8 mouse cellular contexts compared by ENCODE assay signal in the genomic region with DNA sequence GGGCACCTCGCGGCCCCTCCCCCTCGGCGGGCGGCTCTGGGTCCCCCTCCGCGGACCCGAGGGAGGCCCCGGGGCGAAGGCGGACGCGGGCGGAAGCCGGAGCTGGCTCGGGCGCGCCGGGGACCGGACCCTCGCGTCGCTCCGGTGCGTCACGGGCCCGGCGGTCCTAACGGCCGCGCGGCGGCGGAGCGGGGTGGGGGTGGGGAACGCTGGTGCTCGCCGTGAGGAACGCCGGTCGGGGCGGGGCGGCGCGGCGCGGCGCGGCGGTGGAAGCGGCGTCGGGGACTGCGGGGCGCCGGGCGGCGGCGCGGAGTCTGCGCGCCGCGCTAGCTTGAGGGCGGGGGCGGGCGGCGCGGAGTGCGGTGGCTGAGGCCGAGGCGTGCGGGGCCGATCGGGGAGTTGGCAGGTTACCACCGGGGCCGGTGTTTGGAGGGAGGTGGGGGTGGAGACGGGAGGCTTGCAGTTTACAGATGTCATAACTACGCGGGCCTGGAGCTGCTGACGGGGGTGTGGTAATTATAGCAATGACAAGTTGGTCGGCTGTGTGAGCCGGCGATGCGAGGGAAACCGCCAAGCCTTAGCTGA. TPM values are rescaled to one million over a fixed set of nuclear protein-coding genes. Genes with fewer than 3 reads are reported as not detected.
A peak's percentile ranks its signal among the peaks of the same experiment; 100 is the strongest.
DNase-seq lines count a peak whose midpoint lies in the region; ATAC-seq and TF ChIP-seq lines count a peak whose summit lies in the region.

No protein-coding gene starts in this region.

- peak overlapping the region; percentile 75 for H3K4me2 ChIP-seq in intestine, embryonic 16.5 days (ENCODE audit: low read depth, low read length)

- H3K36me3 ChIP-seq in intestine, embryonic 16.5 days (ENCODE audit: control insufficient read depth, insufficient read depth, low read length) = no peaks in the 10 kb centered on the region
- H3K36me3 ChIP-seq in midbrain, embryonic 10.5 days = peaks cover 3% of the 10 kb centered on the region; the same call in 1 of the 2 replicates
- no peaks in the 10 kb centered on the region for H3K36me3 ChIP-seq in small intestine, adult 2 months (ENCODE audit: control insufficient read depth, insufficient read depth, low read length)

- no peaks in the 10 kb centered on the region for H3K27me3 ChIP-seq in intestine, embryonic 16.5 days (replicated peaks; ENCODE audit: control insufficient read depth, insufficient read depth, low read length)
- no peaks in the 10 kb centered on the region for H3K27me3 ChIP-seq in midbrain, embryonic 10.5 days (ENCODE audit: low read depth, poor library complexity, severe bottlenecking)
- no peaks in the 10 kb centered on the region for H3K27me3 ChIP-seq in small intestine, adult 2 months (ENCODE audit: control insufficient read depth, insufficient read depth, low read length)

- H3K27ac ChIP-seq in intestine, embryonic 16.5 days (ENCODE audit: low read length) = peak overlapping the region; percentile 98
- peak overlapping the region; percentile 98 for H3K27ac ChIP-seq in midbrain, embryonic 10.5 days (replicated peaks)
- H3K27ac ChIP-seq in small intestine, adult 2 months (ENCODE audit: insufficient read depth, low read depth, low read length) = peak overlapping the region; percentile 92

- peaks cover 9% of the 10 kb centered on the region for H3K4me1 ChIP-seq in intestine, embryonic 16.5 days (ENCODE audit: control insufficient read depth, insufficient read depth, low read length)
- H3K4me1 ChIP-seq in midbrain, embryonic 10.5 days = peaks cover 16% of the 10 kb centered on the region
- peaks cover 2% of the 10 kb centered on the region; the same call in 1 of the 2 replicates for H3K4me1 ChIP-seq in small intestine, adult 2 months (ENCODE audit: control insufficient read depth, insufficient read depth, insufficient read length, low read length)

- no peaks in the 10 kb centered on the region for H3K9me3 ChIP-seq in intestine, embryonic 16.5 days (ENCODE audit: control insufficient read depth, low read length)
- H3K9me3 ChIP-seq in midbrain, embryonic 10.5 days (replicated peaks) = peaks cover 3% of the 10 kb centered on the region

- TF ChIP-seq POLR2A in small intestine, adult 2 months (IDR thresholded peaks at IDR 0.05; ENCODE audit: low read depth, low read length) = no peak

- no peak for TF ChIP-seq CTCF in small intestine, adult 2 months (IDR thresholded peaks at IDR 0.05; ENCODE audit: extremely low read depth, insufficient read length, insufficient replicate concordance, low read depth, low read length)

- under 1% methylated on average over 43 of the region's 86 CpGs for WGBS in intestine, embryonic 16.5 days
- 1% methylated on average over 74 of the region's 86 CpGs for WGBS in midbrain, embryonic 10.5 days
- under 1% methylated on average over 82 of the region's 86 CpGs for WGBS in small intestine, adult 2 months

- peak; percentile 79 for ATAC-seq in intestine, embryonic 16.5 days

- H3K9ac ChIP-seq in intestine, embryonic 16.5 days (ENCODE audit: low read depth, low read length) = peak overlapping the region; percentile 89

- peak overlapping the region; percentile 86 for H3K4me3 ChIP-seq in intestine, embryonic 16.5 days (ENCODE audit: low read length)
- peak overlapping the region; percentile 93 for H3K4me3 ChIP-seq in midbrain, embryonic 10.5 days
- peak overlapping the region; percentile 97 for H3K4me3 ChIP-seq in small intestine, adult 2 months (ENCODE audit: low read depth, low read length)

- DNase-seq in urinary bladder, adult 18-20 months (ENCODE audit: low spot score in 2 of 2) = peak; percentile 50
- no peak for DNase-seq in urinary bladder, adult 2 months (ENCODE audit: low spot score)
- peak; percentile 67 for DNase-seq in embryo, embryonic 11 days
- peak; percentile 67 for DNase-seq in gastrocnemius, postnatal 25 days
- DNase-seq in left cerebral cortex, postnatal 4 days = peak; percentile 74
- DNase-seq in midbrain, embryonic 10.5 days (ENCODE audit: low spot score) = no peak

- intact Hi-C loops in left cerebral cortex, postnatal 4 days (cut with DNase I) = no loop called here

RNA-seq across cellular contexts. Expression of a gene that starts 5.1 kb away (rescaled TPM):
- 18.0 and 21.2 TPM in 2 replicates for polyA plus RNA-seq in urinary bladder, adult 2 months (2012; rRNA removed)
- total RNA-seq in gastrocnemius, postnatal 25 days (2021) = 100 to 1,000 TPM; 142 TPM
- 31.6 and 33.3 TPM in 2 replicates for polyA plus RNA-seq in intestine, embryonic 16.5 days (2015; fragmentation: Nextera tagmentation; extraction: Ambion mirVana)
- 10 to 100 TPM; 92.1 to 96.8 TPM for total RNA-seq in left cerebral cortex, postnatal 4 days (2021)
- 76.4 and 77.0 TPM in 2 replicates for polyA plus RNA-seq in midbrain, embryonic 10.5 days (2016; fragmentation: Nextera tagmentation; extraction: Ambion mirVana)
- 1.2 and 2.5 TPM in 2 replicates for polyA plus RNA-seq in small intestine, adult 2 months (2012; rRNA removed)

RNA-seq across cellular contexts. Expression of a gene that starts 44.7 kb away (rescaled TPM):
- 13.2 and 18.3 TPM in 2 replicates for polyA plus RNA-seq in urinary bladder, adult 2 months (2012; rRNA removed)
- 1 to 10 TPM; 3.2 to 4.2 TPM for total RNA-seq in gastrocnemius, postnatal 25 days (2021)
- polyA plus RNA-seq in intestine, embryonic 16.5 days (2015; fragmentation: Nextera tagmentation; extraction: Ambion mirVana) = 8.5 and 9.2 TPM in 2 replicates
- 1 to 10 TPM; 2.2 TPM for total RNA-seq in left cerebral cortex, postnatal 4 days (2021)
- polyA plus RNA-seq in midbrain, embryonic 10.5 days (2016; fragmentation: Nextera tagmentation; extraction: Ambion mirVana) = 2.8 and 2.9 TPM in 2 replicates
- polyA plus RNA-seq in small intestine, adult 2 months (2012; rRNA removed) = 5.5 and 16.7 TPM in 2 replicates

RNA-seq across cellular contexts. Expression of a gene that starts 45.3 kb away (rescaled TPM):
- 20.3 and 25.3 TPM in 2 replicates for polyA plus RNA-seq in urinary bladder, adult 2 months (2012; rRNA removed)
- total RNA-seq in gastrocnemius, postnatal 25 days (2021) = 1 to 10 TPM; 4.0 to 4.3 TPM
- polyA plus RNA-seq in intestine, embryonic 16.5 days (2015; fragmentation: Nextera tagmentation; extraction: Ambion mirVana) = 13.0 and 15.5 TPM in 2 replicates
- 1 to 10 TPM; 2.0 to 2.4 TPM for total RNA-seq in left cerebral cortex, postnatal 4 days (2021)
- 2.1 and 2.3 TPM in 2 replicates for polyA plus RNA-seq in midbrain, embryonic 10.5 days (2016; fragmentation: Nextera tagmentation; extraction: Ambion mirVana)
- 2.6 and 7.6 TPM in 2 replicates for polyA plus RNA-seq in small intestine, adult 2 months (2012; rRNA removed)

RNA-seq across cellular contexts. Expression of a gene that starts 57.4 kb away (rescaled TPM):
- polyA plus RNA-seq in urinary bladder, adult 2 months (2012; rRNA removed) = 6.3 and 6.6 TPM in 2 replicates
- 1 to 10 TPM; 1.5 to 2.0 TPM for total RNA-seq in gastrocnemius, postnatal 25 days (2021)
- 5.7 and 5.9 TPM in 2 replicates for polyA plus RNA-seq in intestine, embryonic 16.5 days (2015; fragmentation: Nextera tagmentation; extraction: Ambion mirVana)
- total RNA-seq in left cerebral cortex, postnatal 4 days (2021) = 1 to 10 TPM; 6.8 to 7.0 TPM
- polyA plus RNA-seq in midbrain, embryonic 10.5 days (2016; fragmentation: Nextera tagmentation; extraction: Ambion mirVana) = 8.8 and 10.6 TPM in 2 replicates
- 0.39 and 0.60 TPM in 2 replicates for polyA plus RNA-seq in small intestine, adult 2 months (2012; rRNA removed)

Comparison
In these comparisons a context has a peak if more than half of its experiments do, and no peak if none do; other contexts are left out.
1. DNase-seq: peak in urinary bladder, adult 18-20 months (2 of 2), embryo, embryonic 11 days (single experiment), gastrocnemius, postnatal 25 days (single experiment) and left cerebral cortex, postnatal 4 days (single experiment); none in urinary bladder, adult 2 months (single experiment) and midbrain, embryonic 10.5 days (single experiment).
2. Peak in every context shown above with its lines, with median percentiles within 50 percentile points of each other: H3K27ac ChIP-seq and H3K4me3 ChIP-seq.